Mouse (Mus musculus): ENCODE results near the gene Fibcd1. TPM values are rescaled to one million over a fixed set of nuclear protein-coding genes. Genes with fewer than 3 reads are reported as not detected.
A peak's percentile ranks its signal among the peaks of the same experiment; 100 is the strongest.

Gene Fibcd1
- polyA plus RNA-seq, 1 experiment from 2014 or later = 5.0 TPM

- H3K4me3 ChIP-seq (replicated peaks; ENCODE audit: low read length) = no peak overlapping the region
- 49% methylated on average over 4 of the region's 4 CpGs for WGBS
- H3K27me3 ChIP-seq (ENCODE audit: control insufficient read depth, insufficient read depth, low read length) = no peaks in the 10 kb centered on the region
- peaks cover 16% of the 10 kb centered on the region for H3K4me1 ChIP-seq (replicated peaks; ENCODE audit: control insufficient read depth, insufficient read depth, low read length)
- peak overlapping the region; percentile 0 for H3K27ac ChIP-seq
- ATAC-seq (ENCODE audit: low FRiP score) = no peak
- H3K9ac ChIP-seq = no peak overlapping the region
- no peak for DNase-seq (ENCODE audit: low spot score)
- no peak overlapping the region for H3K4me2 ChIP-seq (replicated peaks)
- H3K36me3 ChIP-seq (replicated peaks; ENCODE audit: control insufficient read depth, insufficient read depth) = no peaks in the 10 kb centered on the region
- H3K9me3 ChIP-seq (ENCODE audit: control insufficient read depth, low read length) = no peaks in the 10 kb centered on the region
These were observed 76.7 kb downstream of the Fibcd1 start for GRCm38 (mm10) chr2:31769115-31769514.

GRCm38 (mm10) chr2:31767815-31768214 is 78.0 kb downstream of the Fibcd1 start:
- Histone ChIP-seq H3K4me2 (replicated peaks) (no peak overlapping the region), H3K9me3 (ENCODE audit: control insufficient read depth, low read length) (no peaks in the 10 kb centered on the region), H3K36me3 (replicated peaks; ENCODE audit: control insufficient read depth, insufficient read depth) (no peaks in the 10 kb centered on the region), H3K27me3 (ENCODE audit: control insufficient read depth, insufficient read depth, low read length) (no peaks in the 10 kb centered on the region), H3K9ac (no peak overlapping the region), H3K27ac (no peak overlapping the region), H3K4me1 (replicated peaks; ENCODE audit: control insufficient read depth, insufficient read depth, low read length) (peaks cover 26% of the 10 kb centered on the region), H3K4me3 (replicated peaks; ENCODE audit: low read length) (no peak overlapping the region)
- ATAC-seq (ENCODE audit: low FRiP score) (no peak), DNase-seq (ENCODE audit: low spot score) (no peak)
- WGBS = 83% methylated on average over 4 of the region's 4 CpGs

GRCm38 (mm10) chr2:31767104-31767503 is 78.7 kb downstream of the Fibcd1 start:
- Histone ChIP-seq H3K4me3 (replicated peaks; ENCODE audit: low read length) (no peak overlapping the region), H3K9me3 (ENCODE audit: control insufficient read depth, low read length) (no peaks in the 10 kb centered on the region), H3K4me1 (replicated peaks; ENCODE audit: control insufficient read depth, insufficient read depth, low read length) (peaks cover 33% of the 10 kb centered on the region), H3K4me2 (replicated peaks) (no peak overlapping the region), H3K27me3 (ENCODE audit: control insufficient read depth, insufficient read depth, low read length) (no peaks in the 10 kb centered on the region), H3K36me3 (replicated peaks; ENCODE audit: control insufficient read depth, insufficient read depth) (no peaks in the 10 kb centered on the region), H3K27ac (no peak overlapping the region), H3K9ac (no peak overlapping the region)
- WGBS = 97% methylated on average over 6 of the region's 6 CpGs
- DNase-seq (ENCODE audit: low spot score) (no peak), ATAC-seq (ENCODE audit: low FRiP score) (no peak)

Other genes starting within 250 kb of the Fibcd1 start
- 0.50 and 0.89 TPM in 2 replicates for gene Prdm12, start 206.0 kb downstream of the Fibcd1 start, polyA plus RNA-seq (2014; fragmentation: Nextera tagmentation; extraction: Ambion mirVana)
- gene Exosc2, start 175.3 kb downstream of the Fibcd1 start, polyA plus RNA-seq (2014; fragmentation: Nextera tagmentation; extraction: Ambion mirVana) = 29.5 and 33.1 TPM in 2 replicates
- 19.7 and 20.9 TPM in 2 replicates for gene Abl1, start 157.6 kb downstream of the Fibcd1 start, polyA plus RNA-seq (2014; fragmentation: Nextera tagmentation; extraction: Ambion mirVana)
- gene Qrfp, start 35.4 kb downstream of the Fibcd1 start, polyA plus RNA-seq (2014; fragmentation: Nextera tagmentation; extraction: Ambion mirVana) = not detected in 2 replicates
- gene Lamc3, start 41.3 kb upstream of the Fibcd1 start, polyA plus RNA-seq (2014; fragmentation: Nextera tagmentation; extraction: Ambion mirVana) = 4.9 and 6.1 TPM in 2 replicates
- gene Aif1l, start 104.1 kb upstream of the Fibcd1 start, polyA plus RNA-seq (2014; fragmentation: Nextera tagmentation; extraction: Ambion mirVana) = 22.8 and 28.4 TPM in 2 replicates
- gene Nup214, start 128.4 kb upstream of the Fibcd1 start, polyA plus RNA-seq (2014; fragmentation: Nextera tagmentation; extraction: Ambion mirVana) = 46.7 and 53.5 TPM in 2 replicates
- gene Fam78a, start 238.9 kb upstream of the Fibcd1 start, polyA plus RNA-seq (2014; fragmentation: Nextera tagmentation; extraction: Ambion mirVana) = 0.52 and 0.56 TPM in 2 replicates
- gene Plpp7, start 249.5 kb upstream of the Fibcd1 start, polyA plus RNA-seq (2014; fragmentation: Nextera tagmentation; extraction: Ambion mirVana) = 22.4 and 27.5 TPM in 2 replicates